Comparison of ENCODE assay signal across 8 mouse cellular contexts in the genomic region with DNA sequence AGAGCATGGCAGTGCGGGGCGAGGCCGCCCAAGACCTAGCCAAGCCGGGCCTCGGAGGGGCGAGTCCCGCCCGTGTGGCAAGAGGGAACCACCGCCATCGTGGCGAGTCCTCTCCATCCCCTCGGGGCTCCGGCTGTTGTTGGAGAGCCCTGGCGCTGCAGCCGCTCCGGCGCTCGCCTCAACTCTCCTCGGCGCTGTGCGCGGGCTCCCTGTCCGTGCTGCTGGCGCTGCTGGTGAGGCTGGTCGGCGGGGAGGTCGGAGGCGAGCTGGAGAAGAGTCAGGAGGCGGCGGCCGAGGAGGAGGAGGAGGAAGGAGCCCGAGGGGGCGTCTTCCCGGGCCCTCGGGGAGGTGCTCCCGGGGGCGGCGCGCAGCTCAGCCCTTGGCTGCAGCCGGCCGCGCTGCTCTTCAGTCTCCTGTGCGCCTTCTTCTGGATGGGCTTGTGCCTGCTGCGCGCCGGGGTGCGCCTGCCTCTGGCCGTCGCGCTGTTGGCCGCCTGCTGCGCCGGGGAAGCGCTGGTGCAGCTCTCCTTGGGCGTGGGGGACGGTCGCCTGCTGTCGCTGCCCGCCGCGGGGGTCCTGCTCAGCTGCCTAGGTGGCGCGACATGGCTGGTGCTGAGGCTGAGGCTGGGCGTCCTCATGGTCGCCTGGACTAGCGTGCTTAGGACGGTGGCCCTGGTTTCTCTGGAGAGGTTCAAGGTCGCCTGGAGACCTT. TPM values are rescaled to one million over a fixed set of nuclear protein-coding genes. Genes with fewer than 3 reads are reported as not detected.
DNase-seq lines count a peak whose midpoint lies in the region; ATAC-seq and TF ChIP-seq lines count a peak whose summit lies in the region.

No protein-coding gene starts in this region.

- peak; percentile 59 for DNase-seq in R1 (ENCODE audit: low read depth, low spot score)
- peak; percentile 50 for DNase-seq in cerebellum, adult 9-10 months
- peak; percentile 74 to 86 for DNase-seq in heart, postnatal 36 days
- peak; percentile 4 to 14 for DNase-seq in layer of hippocampus, adult 2 months (ENCODE audit: low spot score in 2 of 2)
- DNase-seq in lung, adult 2 months = peak; percentile 66
- DNase-seq in retina, postnatal 1 day = peak; percentile 83
- DNase-seq in urinary bladder, postnatal 4 days (ENCODE audit: low spot score in 2 of 2) = peak; percentile 80 to 81

- no peaks in the 10 kb centered on the region for H3K4me1 ChIP-seq in lung, adult 2 months (ENCODE audit: control insufficient read depth, insufficient read depth, low read length)

- H3K4me3 ChIP-seq in layer of hippocampus, adult 2 months = peak overlapping the region; percentile 53
- peak overlapping the region; percentile 64 for H3K4me3 ChIP-seq in lung, adult 2 months (replicated peaks; ENCODE audit: extremely low read depth, low read depth, low read length)

- WGBS in lung, adult 2 months = under 1% methylated on average over 65 of the region's 68 CpGs

- peak overlapping the region; percentile 43; the same call in 1 of the 2 replicates for H3K27ac ChIP-seq in layer of hippocampus, adult 2 months

- peak; percentile 75; the same call in 1 of the 2 replicates for TF ChIP-seq POLR2A in lung, adult 2 months (IDR thresholded peaks at IDR 0.05; ENCODE audit: borderline replicate concordance, extremely low read depth, low read depth, low read length)

- intact Hi-C loops in heart, postnatal 36 days (cut with DNase I) = loop anchor here (2.0 to 5.0 kb wide), 6 partner anchors 59 to 327 kb away; no protein-coding TSS in a partner anchor

- TF ChIP-seq CTCF in layer of hippocampus, adult 2 months (conservative IDR thresholded peaks at IDR 0.05) = peak; percentile 47
- TF ChIP-seq CTCF in lung, adult 2 months (IDR thresholded peaks at IDR 0.05; ENCODE audit: insufficient read depth, low read length) = no peak

- ATAC-seq in frontal cortex, adult (ENCODE audit: low TSS enrichment) = peak; percentile 94

RNA-seq across cellular contexts. Expression of a gene that starts 0.7 kb away (rescaled TPM):
- 10 to 100 TPM; 51.1 to 64.5 TPM for total RNA-seq in heart, postnatal 36 days (2021)
- total RNA-seq in layer of hippocampus, adult 2 months (2021) = 1 to 10 TPM; 3.1 to 3.4 TPM
- polyA plus RNA-seq in lung, adult 2 months (2012; rRNA removed) = 22.7 and 25.8 TPM in 2 replicates

Comparison
In these comparisons a context has a peak if more than half of its experiments do, and no peak if none do; other contexts are left out.
1. Peak in every context shown above with its lines: DNase-seq, ATAC-seq, H3K4me3 ChIP-seq and H3K27ac ChIP-seq.
2. DNase-seq: peak in every context shown above with its lines; median percentile 83 in retina, postnatal 1 day; 80 in urinary bladder, postnatal 4 days; 80 in heart, postnatal 36 days; 66 in lung, adult 2 months; 59 in R1; 50 in cerebellum, adult 9-10 months; 9 in layer of hippocampus, adult 2 months.
3. RNA of a gene that starts 0.7 kb away (total RNA-seq): 51.1 to 64.5 TPM in heart, postnatal 36 days; 3.1 to 3.4 TPM in layer of hippocampus, adult 2 months; every median in the first group is over 10 times any median in the second.